Mouse (Mus musculus) hindbrain, embryonic 13.5 days (tissue): ENCODE measurements around the gene Lsm4. TPM values are rescaled to one million over a fixed set of nuclear protein-coding genes. Genes with fewer than 3 reads are reported as not detected.

Experiments used
- ATAC-seq: fragments of 200-750 bp; cut with Nextera tagmentation; 2 replicates; pipeline ENCODE4 v1.8.0; 2017; ENCODE audit warnings: moderate TSS enrichment; ENCODE audit not compliant: low FRiP score
- H3K27ac ChIP-seq: fragments of 300-500 bp; sonication (generic); 2 replicates; pipeline ENCODE4 v1.5.1; 2015; ENCODE audit warnings: inconsistent platforms, mild to moderate bottlenecking, moderate library complexity
- H3K27me3 ChIP-seq: fragments of 300-500 bp; sonication (generic); 2 replicates; pipeline ENCODE4 v1.6.1; 2015; ENCODE audit warnings: mild to moderate bottlenecking, inconsistent platforms
- H3K36me3 ChIP-seq: fragments of 300-500 bp; sonication (generic); 2 replicates; pipeline ENCODE4 v1.6.1; 2015; ENCODE audit warnings: mild to moderate bottlenecking, inconsistent platforms
- H3K4me1 ChIP-seq: fragments of 300-500 bp; sonication (generic); replicated peaks from 2 replicates; pipeline ENCODE4 v1.6.1; 2015; ENCODE audit warnings: inconsistent platforms
- H3K4me2 ChIP-seq: fragments of 300-500 bp; sonication (generic); 2 replicates; pipeline ENCODE4 v1.6.1; 2015; ENCODE audit warnings: inconsistent platforms, mild to moderate bottlenecking, moderate library complexity
- H3K4me3 ChIP-seq: fragments of 300-500 bp; sonication (generic); 2 replicates; pipeline ENCODE4 v1.5.1; 2015; ENCODE audit warnings: mild to moderate bottlenecking, inconsistent platforms
- H3K9ac ChIP-seq: fragments of 300-500 bp; sonication (generic); 2 replicates; pipeline ENCODE4 v1.6.1; 2015; ENCODE audit warnings: mild to moderate bottlenecking, inconsistent platforms
- H3K9me3 ChIP-seq: fragments of 300-500 bp; sonication (generic); 2 replicates; pipeline ENCODE4 v1.6.1; 2016; ENCODE audit warnings: inconsistent platforms
- WGBS: fragments of 180-500 bp; shearing (Covaris S2); methylation state at CpG from one replicate; pipeline ENCODE4 v1.1.7; 2015; 5-methylcytosine and 5-hydroxymethylcytosine counted together
- polyA plus RNA-seq: library from polyadenylated mRNA; unstranded; fragments of >200 nt; fragmentation: Nextera tagmentation; extraction: Ambion mirVana; gene quantifications from 2 replicates; pipeline ENCODE4 v1.2.1, GENCODE M21; 2015

Lsm4 gene
- polyA plus RNA-seq, 1 experiment from 2014 or later, result 193 TPM

DNA sequence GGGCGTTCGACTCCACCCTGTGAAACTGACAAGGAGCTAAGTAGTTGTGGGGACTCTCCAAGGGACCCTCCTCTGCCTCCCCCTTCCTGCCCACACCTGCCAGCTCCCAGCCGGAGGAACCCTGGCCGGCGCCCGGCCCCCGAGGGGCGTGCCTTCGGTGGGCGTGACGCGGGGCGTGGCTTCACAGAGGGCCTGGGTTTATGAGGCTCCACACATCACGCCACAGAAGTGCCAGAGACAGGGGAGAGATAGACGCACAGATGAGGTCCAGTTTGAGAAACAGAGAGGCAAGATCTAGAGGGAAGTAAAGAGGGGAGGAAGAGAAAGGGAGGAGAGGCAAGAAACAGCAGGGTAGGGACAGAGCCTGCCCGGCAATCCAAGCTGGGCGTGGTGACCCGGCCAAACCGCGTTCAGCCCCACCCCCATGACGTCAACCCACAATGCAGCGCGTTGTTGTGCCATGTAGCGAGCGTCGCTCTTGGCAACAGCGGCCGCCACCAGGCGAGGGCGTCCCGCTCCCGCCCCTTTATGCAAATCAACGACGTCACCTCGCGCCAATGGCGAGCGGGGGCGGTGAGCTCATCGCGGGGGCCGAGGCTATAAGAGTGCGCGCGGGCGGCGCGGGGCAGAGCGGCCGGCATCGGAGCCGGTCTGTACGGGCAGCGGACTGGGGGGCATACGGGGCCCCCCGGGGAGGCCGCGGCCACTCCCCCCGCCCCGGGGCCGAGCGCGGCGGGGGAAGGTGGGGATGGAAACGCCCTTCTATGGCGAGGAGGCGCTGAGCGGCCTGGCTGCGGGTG is 25.5 kb downstream of the Lsm4 start, which contains the start of gene Jund:
TSS of gene Jund (plus strand) at position 640 of the 800 bp plus-strand sequence.
- no peaks in the 10 kb centered on the region for H3K9me3 ChIP-seq
- H3K4me2 ChIP-seq, result peak within 1 kb of the TSS; percentile 87
- H3K4me3 ChIP-seq, result peak within 1 kb of the TSS; percentile 96
- under 1% methylated on average over 61 of the region's 69 CpGs for WGBS
- H3K9ac ChIP-seq, result peak within 1 kb of the TSS; percentile 100
- peak within 1 kb of the TSS; percentile 100 for H3K27ac ChIP-seq
- H3K4me1 ChIP-seq, result peaks cover 63% of the 10 kb centered on the region
- peak; percentile 87 for ATAC-seq
- peaks cover 9% of the 10 kb centered on the region for H3K36me3 ChIP-seq
- 0 out of 2 replicates have a peak, but pooled peaks cover 6% of the 10 kb centered on the region for H3K27me3 ChIP-seq

DNA sequence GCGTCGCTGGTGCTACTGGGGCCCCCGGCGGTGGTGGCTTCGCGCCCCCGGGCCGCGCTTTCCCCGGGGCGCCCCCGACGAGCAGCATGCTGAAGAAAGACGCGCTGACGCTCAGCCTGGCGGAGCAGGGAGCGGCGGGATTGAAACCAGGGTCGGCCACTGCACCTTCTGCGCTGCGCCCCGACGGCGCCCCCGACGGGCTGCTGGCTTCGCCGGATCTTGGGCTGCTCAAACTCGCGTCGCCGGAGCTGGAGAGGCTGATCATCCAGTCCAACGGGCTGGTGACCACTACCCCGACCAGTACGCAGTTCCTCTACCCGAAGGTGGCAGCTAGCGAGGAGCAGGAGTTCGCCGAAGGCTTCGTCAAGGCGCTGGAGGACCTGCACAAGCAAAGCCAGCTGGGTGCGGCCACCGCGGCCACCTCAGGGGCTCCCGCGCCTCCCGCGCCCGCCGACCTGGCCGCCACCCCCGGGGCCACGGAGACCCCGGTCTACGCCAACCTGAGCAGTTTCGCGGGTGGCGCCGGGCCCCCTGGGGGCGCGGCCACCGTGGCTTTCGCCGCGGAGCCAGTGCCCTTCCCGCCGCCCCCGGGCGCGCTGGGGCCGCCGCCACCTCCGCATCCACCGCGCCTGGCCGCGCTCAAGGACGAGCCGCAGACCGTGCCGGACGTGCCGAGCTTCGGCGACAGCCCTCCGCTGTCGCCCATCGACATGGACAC is 26.2 kb downstream of the Lsm4 start:
- Histone ChIP-seq H3K4me1 (peaks cover 71% of the 10 kb centered on the region), H3K9ac (peak overlapping the region; percentile 100), H3K27me3 (0 out of 2 replicates have a peak, but pooled peaks cover 6% of the 10 kb centered on the region), H3K9me3 (no peaks in the 10 kb centered on the region), H3K4me2 (peak overlapping the region; percentile 87), H3K27ac (peak overlapping the region; percentile 100), H3K36me3 (peaks cover 9% of the 10 kb centered on the region), H3K4me3 (peak overlapping the region; percentile 96)
- under 1% methylated on average over 85 of the region's 89 CpGs for WGBS
- peak; percentile 7 for ATAC-seq

DNA sequence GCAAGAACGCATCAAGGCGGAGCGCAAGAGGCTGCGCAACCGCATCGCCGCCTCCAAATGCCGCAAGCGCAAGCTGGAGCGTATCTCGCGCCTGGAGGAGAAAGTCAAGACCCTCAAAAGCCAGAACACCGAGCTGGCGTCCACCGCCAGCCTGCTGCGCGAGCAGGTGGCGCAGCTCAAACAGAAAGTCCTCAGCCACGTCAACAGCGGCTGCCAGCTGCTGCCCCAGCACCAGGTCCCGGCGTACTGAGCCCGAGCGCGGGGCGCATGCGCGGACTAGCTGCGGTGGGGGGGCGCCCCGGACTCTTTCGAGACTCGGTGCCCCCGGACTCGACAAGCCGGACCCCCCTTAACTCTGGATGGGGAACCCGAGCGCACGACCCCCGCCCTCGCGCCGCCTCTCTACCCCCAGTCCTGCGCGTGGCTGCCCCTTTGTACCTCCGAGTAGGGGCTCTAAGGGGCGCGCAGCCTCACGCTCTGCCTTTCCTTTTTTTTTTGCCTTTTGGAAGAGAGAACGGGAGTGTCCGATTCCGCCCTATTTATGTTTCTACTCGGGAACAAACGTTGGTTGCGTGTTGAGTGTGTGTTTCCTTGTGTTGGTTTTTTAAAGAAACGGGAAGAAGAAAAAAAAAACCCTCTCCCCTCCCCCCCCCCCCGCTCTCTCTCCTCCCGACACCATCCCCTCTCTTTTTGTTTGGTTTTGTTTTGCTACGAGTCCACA is 26.9 kb downstream of the Lsm4 start:
- H3K4me3 ChIP-seq, result peak overlapping the region; percentile 96
- no peaks in the 10 kb centered on the region for H3K9me3 ChIP-seq
- peak overlapping the region; percentile 87 for H3K4me2 ChIP-seq
- 0 out of 2 replicates have a peak, but pooled peaks cover under 1% of the 10 kb centered on the region for H3K27me3 ChIP-seq
- WGBS, result under 1% methylated on average over 55 of the region's 59 CpGs
- ATAC-seq, result 0 out of 2 replicates have a peak, but pooled peaks have one; percentile 1
- peak overlapping the region; percentile 100 for H3K9ac ChIP-seq
- peaks cover 9% of the 10 kb centered on the region for H3K36me3 ChIP-seq
- peak overlapping the region; percentile 100 for H3K27ac ChIP-seq
- H3K4me1 ChIP-seq, result peaks cover 71% of the 10 kb centered on the region

DNA sequence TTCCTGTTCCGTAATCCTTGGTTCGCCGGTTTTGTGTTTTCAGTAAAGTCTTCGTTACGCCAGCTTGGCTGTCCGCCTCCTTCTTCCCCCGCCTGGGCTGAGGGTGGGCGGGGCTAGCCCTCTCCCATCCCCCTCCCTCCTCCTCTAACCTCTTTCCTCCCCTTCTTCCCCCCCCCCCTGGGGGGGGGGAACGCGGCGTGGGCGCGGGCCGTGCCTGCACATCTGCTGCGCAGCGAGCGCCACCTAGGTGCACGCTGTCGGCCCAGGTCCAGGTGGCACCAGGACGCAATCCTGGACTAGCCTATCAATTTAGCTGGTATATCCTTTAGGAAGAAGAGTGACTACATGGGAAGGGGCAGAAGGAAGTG is 27.5 kb downstream of the Lsm4 start:
- peak overlapping the region; percentile 100 for H3K9ac ChIP-seq
- H3K4me3 ChIP-seq, result peak overlapping the region; percentile 96
- ATAC-seq, result peak; percentile 23; the same call in 1 of the 2 replicates
- no peaks in the 10 kb centered on the region for H3K27me3 ChIP-seq
- H3K36me3 ChIP-seq, result peaks cover 9% of the 10 kb centered on the region
- peak overlapping the region; percentile 87 for H3K4me2 ChIP-seq
- WGBS, result under 1% methylated on average over 14 of the region's 20 CpGs
- no peaks in the 10 kb centered on the region for H3K9me3 ChIP-seq
- H3K27ac ChIP-seq, result peak overlapping the region; percentile 100
- H3K4me1 ChIP-seq, result peaks cover 65% of the 10 kb centered on the region

DNA sequence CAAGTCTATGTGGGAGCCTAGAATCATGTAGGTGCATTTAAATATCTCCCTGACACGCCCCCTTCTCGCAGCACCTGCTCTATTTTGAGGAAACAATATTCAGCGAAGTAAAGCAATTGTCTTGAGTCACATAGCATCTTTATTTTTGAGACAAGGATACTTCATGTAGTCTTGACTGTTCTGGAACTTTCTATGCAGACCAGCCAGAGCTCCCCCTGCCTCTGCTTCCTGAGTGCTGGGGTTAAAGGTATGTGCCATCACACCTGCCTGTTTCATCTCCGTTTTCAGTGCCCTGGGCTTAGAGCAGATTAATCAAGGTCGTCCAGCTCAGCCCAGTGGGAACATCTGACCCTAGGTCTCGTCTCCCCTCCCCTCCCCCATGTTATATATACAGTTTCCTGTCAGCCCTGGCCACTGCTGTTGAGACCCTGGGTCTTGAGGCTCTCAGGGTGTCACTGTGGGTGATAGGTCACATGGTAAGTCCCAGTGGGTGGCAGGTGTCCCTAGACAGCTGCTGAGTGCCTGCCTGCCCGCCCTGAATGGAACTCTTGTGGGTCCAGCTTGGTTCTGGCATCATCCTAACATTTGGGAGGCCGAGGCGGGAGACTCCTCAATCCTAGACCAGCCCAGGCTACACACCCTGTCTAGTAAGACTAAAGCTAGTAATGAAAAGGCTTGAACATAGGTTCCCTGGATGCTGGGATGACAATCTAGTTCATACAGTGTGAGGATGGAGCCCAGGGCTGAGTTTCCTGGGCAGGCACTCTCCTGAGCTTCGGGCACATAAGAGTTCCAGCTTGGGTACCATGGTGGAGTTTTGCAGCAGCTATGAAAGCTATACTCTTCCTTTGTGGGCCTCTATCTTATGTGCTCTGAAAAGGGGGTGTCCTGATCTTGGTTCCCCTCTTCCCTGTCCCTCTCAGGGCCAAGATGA is 28.3 kb downstream of the Lsm4 start:
- 52% methylated on average over 10 of the region's 10 CpGs for WGBS
- H3K4me1 ChIP-seq, result peaks cover 58% of the 10 kb centered on the region

DNA sequence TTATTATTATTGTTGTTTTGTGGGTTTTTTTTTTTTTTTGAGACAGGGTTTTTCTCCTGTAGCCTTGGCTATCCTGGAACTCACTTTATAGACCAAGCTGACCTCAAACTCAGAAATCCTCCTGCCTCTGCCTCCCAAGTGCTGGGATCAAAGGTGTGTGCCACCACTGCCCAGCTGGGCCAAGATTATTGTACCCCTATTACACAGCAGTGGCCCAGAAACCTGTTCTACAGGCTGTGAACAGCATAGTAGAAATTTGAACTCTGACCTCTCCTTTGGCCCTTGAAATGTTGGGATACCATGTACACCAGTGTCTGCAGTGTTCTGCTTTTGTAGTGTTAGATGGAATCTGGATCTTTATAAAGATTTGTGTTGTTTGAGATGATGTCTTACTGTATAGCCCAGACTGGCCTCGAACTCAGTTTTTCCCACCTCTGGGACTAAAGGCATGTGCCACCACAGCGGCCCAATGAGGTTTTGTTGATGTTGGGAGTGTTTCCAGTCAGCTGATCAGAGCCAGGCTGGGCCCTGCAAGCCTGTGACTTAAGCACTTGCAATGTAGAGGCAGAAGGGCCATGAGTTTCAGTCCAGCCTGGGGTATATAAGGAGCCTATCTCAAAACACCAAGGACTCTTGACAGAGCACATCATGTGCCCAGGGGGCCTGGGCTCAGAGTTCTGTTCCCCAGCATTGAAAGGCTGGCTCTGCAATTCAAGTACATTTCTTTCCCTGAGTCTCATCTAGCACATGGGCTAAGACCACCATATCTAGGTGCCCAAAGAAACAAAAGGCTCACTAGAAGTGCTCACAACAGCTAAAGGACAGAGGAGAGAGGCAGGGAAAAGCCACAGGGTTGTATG is 29.2 kb downstream of the Lsm4 start:
- peak overlapping the region; percentile 96 for H3K4me3 ChIP-seq
- H3K4me1 ChIP-seq, result peaks cover 49% of the 10 kb centered on the region
- ATAC-seq, result no peak
- peak overlapping the region; percentile 100 for H3K9ac ChIP-seq
- peak overlapping the region; percentile 87 for H3K4me2 ChIP-seq
- no peaks in the 10 kb centered on the region for H3K27me3 ChIP-seq
- no peak overlapping the region for H3K27ac ChIP-seq
- no peaks in the 10 kb centered on the region for H3K9me3 ChIP-seq
- peaks cover 9% of the 10 kb centered on the region for H3K36me3 ChIP-seq
- 87% methylated on average over 2 of the region's 2 CpGs for WGBS

More for the DNA sequence above, 28.3 kb downstream of the Lsm4 start:
- peaks cover 9% of the 10 kb centered on the region for H3K36me3 ChIP-seq
- ATAC-seq, result no peak
- H3K27me3 ChIP-seq, result no peaks in the 10 kb centered on the region
- H3K9ac ChIP-seq, result peak overlapping the region; percentile 100
- H3K4me2 ChIP-seq, result peak overlapping the region; percentile 87
- H3K27ac ChIP-seq, result peak overlapping the region; percentile 100
- peak overlapping the region; percentile 96 for H3K4me3 ChIP-seq
- no peaks in the 10 kb centered on the region for H3K9me3 ChIP-seq

DNA sequence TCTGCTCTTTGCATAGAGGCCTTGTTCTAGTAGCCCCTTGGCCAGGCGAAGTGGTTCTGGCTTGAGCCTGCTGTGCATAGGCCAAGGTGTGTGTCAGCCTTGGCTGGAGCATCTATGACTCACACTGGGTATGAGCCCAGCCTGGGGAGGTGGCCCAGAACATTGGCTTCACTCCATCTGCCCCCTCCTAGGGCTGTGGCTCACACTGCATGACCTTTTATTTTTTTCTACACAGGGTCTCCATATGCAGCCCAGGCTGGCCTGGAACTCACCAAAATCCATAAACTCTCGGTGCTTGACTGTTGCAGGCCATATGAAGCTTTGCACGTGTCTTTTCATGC is 29.8 kb downstream of the Lsm4 start:
- WGBS, result 84% methylated on average over 3 of the region's 3 CpGs

DNA sequence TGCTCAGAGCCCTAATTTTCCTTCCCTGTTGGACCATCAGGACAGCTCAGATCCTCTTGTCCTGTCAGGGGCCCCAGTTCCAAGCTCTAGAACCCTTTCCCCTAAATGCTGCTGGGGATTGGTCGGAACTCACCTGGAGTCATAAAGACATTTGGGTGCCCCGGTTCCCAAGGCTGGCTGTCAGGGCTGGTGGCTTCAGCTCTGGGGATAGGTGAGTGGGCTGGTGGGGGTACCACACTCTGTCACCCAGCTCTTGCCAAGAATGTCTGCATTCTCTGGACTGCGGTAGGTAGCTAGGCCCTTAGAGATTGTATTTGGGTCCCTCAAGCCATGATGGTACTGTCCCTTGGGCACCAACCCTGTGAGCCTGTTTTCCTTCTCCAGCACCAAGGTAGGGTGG is 30.2 kb downstream of the Lsm4 start, which contains the start of gene Iqcn:
TSS of gene Iqcn (plus strand) at position 171 of the 400 bp plus-strand sequence.
- Histone ChIP-seq H3K4me2 (peak within 1 kb of the TSS; percentile 87), H3K4me1 (peaks cover 38% of the 10 kb centered on the region), H3K9ac (peak within 1 kb of the TSS; percentile 100), H3K9me3 (no peaks in the 10 kb centered on the region), H3K36me3 (peaks cover 11% of the 10 kb centered on the region), H3K27ac (no peak within 1 kb of the TSS), H3K27me3 (no peaks in the 10 kb centered on the region), H3K4me3 (peak within 1 kb of the TSS; percentile 96)
- 98% methylated on average over 3 of the region's 3 CpGs for WGBS
- no peak for ATAC-seq

More for the DNA sequence above, 29.8 kb downstream of the Lsm4 start:
- H3K4me3 ChIP-seq, result 0 out of 2 replicates have a peak overlapping the region, but pooled peaks have one; percentile 96
- peaks cover 43% of the 10 kb centered on the region for H3K4me1 ChIP-seq
- ATAC-seq, result no peak
- peak overlapping the region; percentile 87 for H3K4me2 ChIP-seq
- peaks cover 9% of the 10 kb centered on the region for H3K36me3 ChIP-seq
- no peak overlapping the region for H3K27ac ChIP-seq
- H3K27me3 ChIP-seq, result no peaks in the 10 kb centered on the region
- peak overlapping the region; percentile 100 for H3K9ac ChIP-seq
- no peaks in the 10 kb centered on the region for H3K9me3 ChIP-seq

DNA sequence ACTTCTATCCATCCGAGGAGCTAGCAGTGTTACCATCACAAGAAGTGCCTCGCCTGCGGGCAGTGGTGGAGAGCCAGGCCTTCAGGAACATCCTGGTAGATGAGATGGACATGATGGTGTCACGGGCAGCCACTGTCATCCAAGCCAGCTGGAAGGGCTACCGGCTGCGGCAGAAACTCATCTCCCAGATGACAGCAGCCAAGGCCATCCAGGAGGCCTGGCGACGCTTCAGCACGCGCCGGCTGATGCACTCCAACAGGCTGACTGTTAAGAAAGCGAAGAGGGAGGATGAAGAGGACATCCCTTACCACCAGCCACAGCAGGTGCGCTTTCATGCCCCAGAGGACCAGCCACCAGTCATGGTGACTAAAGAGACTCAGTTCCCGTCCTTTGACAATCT is 35.2 kb downstream of the Lsm4 start:
- Histone ChIP-seq H3K36me3 (peaks cover 10% of the 10 kb centered on the region; the same call in 1 of the 2 replicates), H3K4me3 (no peak overlapping the region), H3K4me1 (peaks cover 11% of the 10 kb centered on the region), H3K27ac (no peak overlapping the region), H3K9ac (no peak overlapping the region), H3K9me3 (no peaks in the 10 kb centered on the region), H3K27me3 (no peaks in the 10 kb centered on the region), H3K4me2 (no peak overlapping the region)
- no peak for ATAC-seq
- 89% methylated on average over 14 of the region's 14 CpGs for WGBS

DNA sequence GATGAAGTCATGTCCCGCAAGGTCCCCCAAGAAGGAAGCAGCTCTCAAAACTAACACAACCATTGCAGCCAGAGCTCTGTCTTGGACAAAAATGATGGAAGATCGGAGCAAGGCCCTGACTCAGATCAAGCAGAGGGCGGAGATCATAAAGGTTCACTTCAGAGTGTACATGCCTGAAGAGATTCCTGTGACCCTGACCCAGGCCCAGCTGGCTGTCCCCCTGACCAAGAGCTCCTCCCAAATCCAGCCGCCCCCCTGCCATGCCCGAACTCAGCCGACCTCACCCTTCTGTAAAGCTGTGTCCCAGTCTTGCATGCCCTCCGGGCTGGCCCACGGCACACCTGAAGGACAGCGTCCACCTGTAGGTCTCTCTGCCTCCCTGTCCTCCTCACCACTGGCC is 36.7 kb downstream of the Lsm4 start:
- Histone ChIP-seq H3K27ac (no peak overlapping the region), H3K36me3 (peaks cover 10% of the 10 kb centered on the region; the same call in 1 of the 2 replicates), H3K9ac (no peak overlapping the region; the same call in 1 of the 2 replicates), H3K9me3 (no peaks in the 10 kb centered on the region), H3K4me2 (no peak overlapping the region), H3K4me3 (no peak overlapping the region), H3K27me3 (no peaks in the 10 kb centered on the region), H3K4me1 (no peaks in the 10 kb centered on the region)
- WGBS, result 93% methylated on average over 9 of the region's 9 CpGs
- no peak for ATAC-seq
